Mouse (Mus musculus) CH12.LX (cell line): ENCODE measurements around the gene Fam222b. TPM values are rescaled to one million over a fixed set of nuclear protein-coding genes. Genes with fewer than 3 reads are reported as not detected.

Experiments used
- DNase-seq: peaks from one replicate; pipeline ENCODE4 v3.0.0-alpha.2; 2013; ENCODE audit errors: extremely low read depth
- H3K27ac ChIP-seq: 2 replicates; pipeline ENCODE4 v1.5.1; 2012; ENCODE audit warnings: low read depth, mild to moderate bottlenecking, control low read depth, moderate library complexity; ENCODE audit not compliant: insufficient read depth
- H3K27me3 ChIP-seq: replicated peaks from 2 replicates; pipeline ENCODE3; 2012; ENCODE audit warnings: inconsistent platforms
- H3K36me3 ChIP-seq, 2 experiments: replicated peaks in 1 of 2; 2 replicates each; pipeline versions ENCODE3 to v1.6.1; 2012; ENCODE audit warnings: inconsistent platforms in 1 of 2, low read length in 1 of 2, mild to moderate bottlenecking in 1 of 2, mixed read lengths in 1 of 2, moderate library complexity in 1 of 2; ENCODE audit not compliant: control insufficient read depth in 1 of 2, insufficient read depth in 1 of 2
- H3K4me1 ChIP-seq, 2 experiments: 2 replicates each; pipeline ENCODE4 v1.6.1; 2012; ENCODE audit warnings: inconsistent platforms in 1 of 2, moderate library complexity in 1 of 2; ENCODE audit not compliant: insufficient read depth in 2 of 2, control insufficient read depth in 1 of 2
- H3K4me2 ChIP-seq: 2 replicates; pipeline ENCODE4 v1.6.1; 2012; ENCODE audit warnings: low read depth, mild to moderate bottlenecking, control low read depth; ENCODE audit not compliant: poor library complexity, insufficient read depth, severe bottlenecking
- H3K4me3 ChIP-seq, 3 experiments: fragments of 150-350 bp in 1 of 3; sonication (generic) in 1 of 3; replicated peaks in 1 of 3; 2 replicates each; pipeline versions ENCODE3 to v1.5.1; 2011 to 2012; ENCODE audit warnings: low read depth in 2 of 3, low read length in 2 of 3, mild to moderate bottlenecking in 2 of 3, moderate library complexity in 2 of 3, control low read depth in 1 of 3, improper control_type of control experiment in 1 of 3, inconsistent platforms in 1 of 3, mixed read lengths in 1 of 3; ENCODE audit not compliant: poor library complexity in 1 of 3
- H3K79me2 ChIP-seq: replicated peaks from 2 replicates; pipeline ENCODE4 v1.6.1; 2012; ENCODE audit warnings: mild to moderate bottlenecking, moderate library complexity; ENCODE audit not compliant: control insufficient read depth, poor library complexity, insufficient read depth, severe bottlenecking; ENCODE audit errors: extremely low read depth
- H3K9ac ChIP-seq: 2 replicates; pipeline ENCODE4 v1.6.1; 2012; ENCODE audit warnings: low read depth, mild to moderate bottlenecking, control low read depth, moderate library complexity; ENCODE audit not compliant: insufficient read depth
- H3K9me3 ChIP-seq: replicated peaks from 2 replicates; pipeline ENCODE3; 2012; ENCODE audit warnings: low read length, inconsistent platforms, mixed read lengths
- CHD2 ChIP-seq: IDR thresholded peaks from 2 replicates; pipeline ENCODE4 v1.6.1; 2011; ENCODE audit warnings: low read length, improper control_type of control experiment
- CTCF ChIP-seq, 2 experiments: IDR thresholded peaks in 1 of 2; conservative IDR thresholded peaks in 1 of 2; 2 replicates each; pipeline ENCODE4 v1.5.1; 2011 to 2012; ENCODE audit warnings: low read depth in 2 of 2, low read length in 2 of 2, improper control_type of control experiment in 1 of 2, inconsistent platforms in 1 of 2, mild to moderate bottlenecking in 1 of 2, moderate library complexity in 1 of 2
- ELF1 ChIP-seq: IDR thresholded peaks from 2 replicates; pipeline ENCODE4 v1.6.1; 2014; ENCODE audit warnings: low read depth, mild to moderate bottlenecking, inconsistent platforms, low read length, improper control_type of control experiment
- EP300 ChIP-seq: IDR thresholded peaks from 2 replicates; pipeline ENCODE4 v1.6.1; 2011; ENCODE audit warnings: low read length, improper control_type of control experiment
- ETS1 ChIP-seq: conservative IDR thresholded peaks from 2 replicates; pipeline ENCODE4 v1.6.1; 2012; ENCODE audit warnings: low read depth, mild to moderate bottlenecking, inconsistent platforms, low read length, improper control_type of control experiment, moderate library complexity
- JUND ChIP-seq: conservative IDR thresholded peaks from 2 replicates; pipeline ENCODE4 v1.6.1; 2011; ENCODE audit warnings: low read depth, low read length, improper control_type of control experiment
- KAT2A ChIP-seq: IDR thresholded peaks from 2 replicates; pipeline ENCODE4 v1.6.1; 2012; ENCODE audit warnings: low read length, improper control_type of control experiment, inconsistent platforms; ENCODE audit not compliant: insufficient replicate concordance
- MAFK ChIP-seq: IDR thresholded peaks from 2 replicates; pipeline ENCODE4 v1.6.1; 2011; ENCODE audit warnings: low read length, improper control_type of control experiment; ENCODE audit not compliant: insufficient replicate concordance
- MAX ChIP-seq: IDR thresholded peaks from 2 replicates; pipeline ENCODE4 v1.6.1; 2011; ENCODE audit warnings: low read length, improper control_type of control experiment
- MAZ ChIP-seq: IDR thresholded peaks from 2 replicates; pipeline ENCODE4 v1.6.1; 2012; ENCODE audit warnings: low read depth, mild to moderate bottlenecking, inconsistent platforms, low read length, improper control_type of control experiment, moderate library complexity
- PAX5 ChIP-seq: IDR thresholded peaks from 2 replicates; pipeline ENCODE4 v1.6.1; 2012; ENCODE audit warnings: low read length, inconsistent platforms, mixed read lengths
- POLR2AphosphoS2 ChIP-seq: IDR thresholded peaks from 2 replicates; pipeline ENCODE4 v1.6.1; 2011; ENCODE audit warnings: low read depth, low read length, improper control_type of control experiment
- RAD21 ChIP-seq: IDR thresholded peaks from 2 replicates; pipeline ENCODE4 v1.6.1; 2011; ENCODE audit warnings: low read depth, mild to moderate bottlenecking, low read length, improper control_type of control experiment, moderate library complexity
- SIN3A ChIP-seq: IDR thresholded peaks from 2 replicates; pipeline ENCODE4 v1.6.1; 2012; ENCODE audit warnings: low read length, improper control_type of control experiment, inconsistent platforms
- SMC3 ChIP-seq: IDR thresholded peaks from 2 replicates; pipeline ENCODE4 v1.6.1; 2011; ENCODE audit warnings: low read depth, low read length, improper control_type of control experiment
- TBP ChIP-seq: conservative IDR thresholded peaks from 2 replicates; pipeline ENCODE4 v1.6.1; 2011; ENCODE audit warnings: low read depth, low read length, improper control_type of control experiment
- TCF12 ChIP-seq: IDR thresholded peaks from 2 replicates; pipeline ENCODE4 v1.6.1; 2014; ENCODE audit warnings: low read depth, mild to moderate bottlenecking, inconsistent platforms, low read length, improper control_type of control experiment
- UBTF ChIP-seq: IDR thresholded peaks from 2 replicates; pipeline ENCODE4 v1.6.1; 2012; ENCODE audit warnings: low read depth, mild to moderate bottlenecking, inconsistent platforms, low read length, improper control_type of control experiment, moderate library complexity
- USF2 ChIP-seq: conservative IDR thresholded peaks from 2 replicates; pipeline ENCODE4 v1.6.1; 2011; ENCODE audit warnings: low read depth, low read length, improper control_type of control experiment
- ZC3H11A ChIP-seq: IDR thresholded peaks from 2 replicates; pipeline ENCODE4 v1.6.1; 2012; ENCODE audit warnings: low read depth, mild to moderate bottlenecking, inconsistent platforms, low read length, improper control_type of control experiment
- dilution Hi-C: fragments of 300-500 bp; cut with MboI; formaldehyde crosslinking; loops from 2 replicates; pipeline ENCODE4 v1.14.3; 2020; ENCODE audit warnings: low sequenced_read_pairs; ENCODE audit not compliant: extremely low pct_unique_long_range_greater_than_20kb, extremely low pct_ligation_motif_present
- in situ Hi-C: fragments of 300-500 bp; cut with MboI; formaldehyde crosslinking; loops from 3 replicates; pipeline ENCODE4 v1.14.3; 2019; ENCODE audit warnings: low sequenced_read_pairs, low pct_ligation_motif_present, low pct_unique_long_range_greater_than_20kb, mixed read lengths
- polyA plus RNA-seq: library from polyadenylated mRNA; unstranded; fragments of >175 nt; gene quantifications from 2 replicates; pipeline ENCODE4 v1.2.1, GENCODE M21; 2012; ENCODE audit warnings: low read depth; ENCODE audit not compliant: insufficient read length
- total RNA-seq, 2 experiments: library from RNA; depleted of rRNA; stranded (reverse); fragments of 300-350 nt in 1 of 2; fragments of >200 nt in 1 of 2; gene quantifications; 2 replicates each; pipeline ENCODE4 v1.2.3; 2012 to 2014

Fam222b gene
- total and polyA plus RNA-seq, 3 experiments = 5.9 to 34.4 (median 8.7) TPM

DNA sequence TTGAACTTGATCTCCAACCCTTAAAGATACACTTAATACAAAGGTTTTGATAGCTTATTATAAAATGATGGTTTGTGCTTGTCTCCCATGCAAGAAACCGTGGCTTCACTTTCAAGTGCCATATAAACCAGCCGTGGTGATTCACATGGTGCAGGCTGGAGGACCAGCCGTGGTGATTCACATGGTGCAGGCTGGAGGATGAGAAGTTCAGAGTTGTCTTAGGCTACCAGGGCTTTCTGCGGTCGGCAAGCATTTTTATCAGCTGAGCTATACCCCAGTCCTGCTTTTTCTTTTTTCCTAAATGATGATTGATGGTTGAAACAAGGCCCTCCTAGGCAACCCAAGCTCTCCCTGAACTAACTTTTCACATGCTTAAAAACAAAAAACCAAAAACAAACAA, 7.7 kb downstream of the Fam222b start:
- dilution Hi-C loops = no loop called here
- Histone ChIP-seq H3K79me2 (peaks cover 86% of the 10 kb centered on the region), H3K27me3 (no peaks in the 10 kb centered on the region), H3K27ac (no peak overlapping the region), H3K4me2 (no peak overlapping the region), H3K36me3 (peaks cover 20 to 81% of the 10 kb centered on the region in 2 experiments), H3K4me1 (peaks cover 4 to 18% of the 10 kb centered on the region in 2 experiments; a peak in 3 of 4 replicates), H3K9me3 (no peaks in the 10 kb centered on the region), H3K4me3 (no peak overlapping the region), H3K9ac (no peak overlapping the region)
- no peak for DNase-seq
- in situ Hi-C loops = no loop called here
- TF ChIP-seq JUND = no peak
- TF ChIP-seq ELF1 = no peak
- no peak for TF ChIP-seq MAFK
- no peak for TF ChIP-seq ZC3H11A
- TF ChIP-seq ETS1 = no peak
- TF ChIP-seq POLR2AphosphoS2 = no peak
- TF ChIP-seq EP300 = no peak
- TF ChIP-seq UBTF = no peak
- no peak for TF ChIP-seq KAT2A
- no peak for TF ChIP-seq CHD2
- no peak for TF ChIP-seq SIN3A

DNA sequence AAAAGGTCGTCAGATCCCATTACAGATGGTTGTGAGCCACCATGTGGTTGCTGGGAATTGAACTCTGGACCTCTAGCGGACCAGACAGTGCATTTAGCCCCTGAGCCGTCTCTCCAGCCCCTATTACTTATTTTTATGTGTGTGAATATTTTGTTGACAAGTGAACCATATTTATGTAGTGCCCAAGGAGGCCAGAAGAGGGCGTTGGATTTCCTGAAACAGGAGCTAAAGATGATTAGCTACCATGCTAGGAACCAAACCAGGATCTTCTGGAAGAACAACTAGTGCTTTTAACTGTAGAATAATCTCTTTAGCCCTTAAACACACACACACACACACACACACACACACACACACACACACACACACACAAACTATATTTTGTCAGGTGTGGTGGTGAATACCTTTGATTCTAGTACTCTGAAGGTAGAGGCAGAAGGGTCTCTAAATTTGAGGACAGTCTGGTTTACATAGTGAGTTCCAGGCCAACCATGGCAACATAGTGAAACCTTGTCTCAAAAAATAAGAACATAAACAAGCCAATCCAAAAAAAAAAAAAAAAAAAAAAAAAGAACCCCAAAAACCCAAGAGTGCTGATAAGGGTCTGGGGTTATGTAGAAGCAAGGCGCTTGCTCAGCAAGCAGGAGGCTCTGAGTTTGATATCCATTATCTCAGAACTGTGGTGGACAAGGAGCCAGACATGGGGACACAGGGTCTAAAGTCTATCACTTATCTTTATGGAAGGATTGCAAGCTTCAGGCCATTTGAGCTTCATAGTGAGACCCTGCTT, 8.7 kb downstream of the Fam222b start:
- Histone ChIP-seq H3K4me3 (no peak overlapping the region), H3K9ac (no peak overlapping the region), H3K4me1 (peaks cover 4 to 10% of the 10 kb centered on the region in 2 experiments; a peak in 2 of 4 replicates), H3K36me3 (peaks cover 20 to 83% of the 10 kb centered on the region in 2 experiments), H3K27ac (no peak overlapping the region), H3K9me3 (peaks cover 2% of the 10 kb centered on the region), H3K4me2 (no peak overlapping the region), H3K27me3 (no peaks in the 10 kb centered on the region), H3K79me2 (peaks cover 84% of the 10 kb centered on the region)
- in situ Hi-C loops = no loop called here
- TF ChIP-seq RAD21 (no peak; the same call in none of the 2 replicates), CTCF (conservative IDR thresholded peaks at IDR 0.05 in 1 of 2, IDR thresholded peaks at IDR 0.05 in 1 of 2; ENCODE audit: low read depth in 2 of 2, low read length in 2 of 2) (peak in 1 of 2 experiments; percentile 43; a peak in 2 of 4 replicates)
- dilution Hi-C loops = no loop called here
- peak; percentile 31 for DNase-seq

DNA sequence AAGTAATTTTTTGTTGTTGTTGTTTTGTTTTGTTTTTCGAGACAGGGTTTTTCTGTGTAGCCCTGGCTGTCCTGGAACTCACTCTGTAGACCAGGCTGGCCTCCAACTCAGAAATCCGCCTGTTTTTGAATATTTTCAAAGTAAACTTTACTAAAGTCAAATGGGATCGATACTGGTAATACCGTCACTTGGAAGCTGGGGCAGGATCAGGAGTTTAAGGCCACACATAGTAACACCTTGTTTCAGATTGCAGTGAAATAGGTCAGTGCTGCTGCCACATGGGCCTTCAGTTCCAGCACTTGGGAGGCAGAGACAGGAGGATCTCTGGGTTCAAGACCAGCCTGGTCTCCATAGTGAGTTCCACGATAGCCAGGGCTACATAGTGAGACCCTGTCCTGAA, 10.0 kb downstream of the Fam222b start:
- Histone ChIP-seq H3K9me3 (peaks cover 2% of the 10 kb centered on the region), H3K9ac (no peak overlapping the region), H3K79me2 (peaks cover 79% of the 10 kb centered on the region), H3K27me3 (no peaks in the 10 kb centered on the region), H3K4me2 (no peak overlapping the region), H3K4me1 (peaks cover 4 to 7% of the 10 kb centered on the region in 2 experiments; a peak in 2 of 4 replicates), H3K27ac (no peak overlapping the region), H3K4me3 (no peak overlapping the region), H3K36me3 (peaks cover 20 to 83% of the 10 kb centered on the region in 2 experiments)
- no peak for DNase-seq
- dilution Hi-C loops = no loop called here
- in situ Hi-C loops = no loop called here
- TF ChIP-seq TCF12 (no peak), MAX (no peak), SMC3 (no peak), MAZ (no peak), RAD21 (no peak), TBP (no peak), PAX5 (no peak), USF2 (no peak), POLR2AphosphoS2 (no peak)
- TF ChIP-seq, all 38 proteins: peak for 0
